Mouse (Mus musculus): ENCODE measurements around the gene Elmod3. TPM values are rescaled to one million over a fixed set of nuclear protein-coding genes. Genes with fewer than 3 reads are reported as not detected.

Gene Elmod3
- 1 to 10 TPM; 6.1 to 6.8 TPM for total RNA-seq (2021)
- long read RNA-seq, experiment 1, partial matches to known transcripts = 1 of 8 reads
- long read RNA-seq, experiment 1, other reads (novel, unspliced or antisense) = 2 of 8 reads
- long read RNA-seq, experiment 2, transcript Elmod3-201 (12 exons, 2,122 nt) = major isoform, 5 of 12 reads
- long read RNA-seq, experiment 2, partial matches to known transcripts = 4 of 12 reads
- long read RNA-seq, experiment 2, other reads (novel, unspliced or antisense) = 2 of 12 reads

DNA sequence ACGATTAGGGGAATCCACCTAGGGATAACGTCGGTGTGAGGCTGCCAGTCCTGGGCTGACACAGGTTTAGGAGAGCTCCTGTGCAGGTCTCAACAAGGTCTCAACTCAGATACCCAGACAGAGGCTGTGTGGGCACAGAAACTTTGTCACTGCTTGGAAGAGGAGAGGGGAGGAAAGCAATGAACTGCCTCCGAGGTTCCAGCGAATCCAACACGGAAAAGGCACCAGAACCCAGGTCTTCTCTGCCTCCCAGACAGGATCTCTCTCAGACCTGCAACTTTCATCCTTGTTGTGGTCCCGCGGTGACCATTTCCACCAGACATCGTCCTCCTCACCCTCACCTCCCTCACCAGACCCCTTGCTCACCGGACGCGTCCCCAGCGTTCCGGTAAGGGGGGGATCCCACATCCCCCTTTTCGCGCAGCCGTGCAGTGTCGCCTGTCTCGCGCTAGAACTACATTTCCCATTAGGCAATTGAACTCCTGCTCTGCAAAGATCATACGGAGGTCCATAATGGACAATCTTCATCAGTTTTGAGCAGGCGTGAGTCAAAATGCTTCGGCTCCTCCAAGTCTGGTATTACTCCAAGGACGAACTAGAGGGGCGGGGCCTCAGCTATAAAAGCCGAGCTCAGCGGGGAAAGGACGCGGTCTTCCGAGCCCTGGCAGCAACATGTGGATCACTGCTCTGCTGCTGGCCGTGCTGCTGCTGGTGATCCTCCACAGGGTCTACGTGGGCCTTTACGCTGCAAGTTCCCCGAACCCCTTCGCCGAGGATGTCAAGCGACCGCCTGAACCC lies at the start of gene Elmod3, which contains the start of gene Retsat:
Gene Elmod3 (minus strand): TSS at position 458 of the 798 bp plus-strand sequence.
Gene Retsat (plus strand): TSS at position 520 of the 798 bp plus-strand sequence.
- peak; percentile 92 for DNase-seq

DNA sequence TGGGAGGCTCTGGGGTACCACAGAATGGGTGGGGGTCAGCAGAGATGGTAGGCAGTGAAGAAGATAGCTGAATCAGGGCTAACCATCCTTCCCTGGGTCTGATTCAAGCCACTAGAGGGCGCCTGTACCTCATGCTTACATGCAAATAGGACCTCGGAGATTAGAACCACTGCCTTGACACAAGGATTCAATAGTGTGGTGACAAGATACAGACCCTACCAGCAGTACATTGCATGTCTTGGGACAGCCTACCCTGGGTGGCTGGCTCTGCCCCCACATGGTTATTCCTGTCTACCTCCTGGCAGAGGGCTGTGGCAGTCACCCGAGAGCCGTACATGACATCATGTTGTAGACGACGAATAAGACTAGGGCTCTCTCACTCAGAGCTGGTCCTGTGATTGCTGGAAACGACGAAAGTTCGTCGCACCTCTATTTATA lies 49.2 kb upstream of the Elmod3 start:
- peak; percentile 68 for DNase-seq

- no peak for DNase-seq
Observed at GRCm38 (mm10) chr6:72645364-72645763, 47.2 kb upstream of the Elmod3 start.

GRCm38 (mm10) chr6:72644576-72644975 lies 46.4 kb upstream of the Elmod3 start:
- no peak for DNase-seq

GRCm38 (mm10) chr6:72641218-72641954 lies 43.2 kb upstream of the Elmod3 start:
- DNase-seq = no peak

DNA sequence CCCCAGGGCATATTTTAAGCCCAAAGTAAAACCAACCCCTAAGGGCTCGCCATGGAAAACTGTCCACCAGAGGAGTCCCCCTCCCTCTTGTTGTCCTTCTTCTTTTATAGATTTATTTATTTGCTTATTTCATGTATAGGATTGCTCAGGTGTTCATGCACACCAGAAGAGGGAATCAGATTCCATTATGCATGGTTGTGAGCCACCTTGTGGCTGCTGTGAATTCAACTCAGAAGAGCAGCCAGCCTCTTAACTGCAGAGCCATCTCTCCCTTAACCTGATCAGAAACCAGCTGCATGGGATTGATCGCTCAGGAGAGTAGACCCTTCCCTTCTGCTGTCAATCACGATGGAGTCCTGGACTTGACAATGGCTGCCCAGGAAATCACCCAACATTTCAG lies 38.7 kb upstream of the Elmod3 start:
- DNase-seq = no peak

- DNase-seq = peak; percentile 39
Observed at GRCm38 (mm10) chr6:72635760-72636431, 37.7 kb upstream of the Elmod3 start.

GRCm38 (mm10) chr6:72634311-72634710 lies 36.1 kb upstream of the Elmod3 start:
- no peak for DNase-seq

DNA sequence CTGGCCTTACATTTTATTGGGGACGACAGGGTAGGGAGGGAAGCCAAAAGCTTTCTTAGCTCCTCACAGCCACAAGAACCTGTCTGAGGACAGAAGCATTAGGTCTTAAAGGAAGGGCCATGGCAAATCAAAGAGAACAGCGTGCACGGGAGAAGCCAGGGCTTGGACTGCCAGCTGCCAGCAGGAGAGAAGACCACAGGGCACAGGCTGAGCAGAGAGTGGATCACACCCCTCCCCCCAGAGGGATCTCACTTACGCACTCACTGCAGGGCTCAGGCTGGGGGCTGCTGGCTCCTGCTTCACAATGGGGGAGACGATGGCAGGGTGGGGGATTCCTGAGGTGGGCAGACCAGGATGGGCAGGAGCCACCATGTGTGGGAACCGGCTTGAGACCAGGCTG lies 33.5 kb upstream of the Elmod3 start:
- DNase-seq = no peak

DNA sequence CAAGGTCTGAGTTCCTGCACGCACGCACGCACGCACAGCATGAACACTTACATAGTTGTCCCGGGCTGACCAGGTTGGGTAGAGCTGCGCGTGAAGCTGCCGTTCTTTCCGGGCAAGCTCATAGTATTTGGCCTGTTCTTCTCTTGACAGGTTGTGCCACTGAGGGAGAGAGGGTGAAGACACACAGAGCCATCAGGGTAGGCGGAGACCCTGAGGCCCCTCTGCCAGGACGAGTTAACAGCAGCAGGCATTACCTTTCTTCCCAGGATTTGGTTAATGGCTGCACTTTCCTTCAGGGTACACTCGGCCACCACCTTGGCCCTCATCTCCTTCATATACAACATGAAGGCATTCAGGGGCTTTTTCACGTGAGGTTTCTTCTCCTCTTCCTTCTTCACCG lies 32.7 kb upstream of the Elmod3 start:
- DNase-seq = no peak

DNA sequence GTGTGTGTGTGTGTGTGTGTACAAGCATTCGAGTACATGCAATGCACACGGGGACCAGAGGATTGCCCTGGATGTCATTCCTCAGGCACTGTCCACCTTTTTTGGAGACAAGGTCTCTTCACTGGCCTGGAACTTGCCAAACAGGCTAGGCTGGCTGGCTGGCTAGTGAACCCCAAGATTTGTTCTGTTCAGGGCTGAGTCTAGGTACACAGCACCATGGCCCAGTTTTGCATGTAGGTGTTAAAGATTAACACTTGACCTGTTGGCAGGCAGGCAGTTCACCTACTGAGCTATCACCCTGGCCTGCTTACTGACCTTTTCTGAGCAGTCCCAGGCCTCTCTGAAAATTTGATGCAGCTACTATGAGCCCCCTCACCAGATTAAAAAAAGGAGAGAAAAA lies 32.2 kb upstream of the Elmod3 start:
- no peak for DNase-seq

- no peak for DNase-seq
Observed at GRCm38 (mm10) chr6:72627276-72627675, 29.1 kb upstream of the Elmod3 start.

GRCm38 (mm10) chr6:72626391-72626790 lies 28.2 kb upstream of the Elmod3 start:
- DNase-seq = no peak

DNA sequence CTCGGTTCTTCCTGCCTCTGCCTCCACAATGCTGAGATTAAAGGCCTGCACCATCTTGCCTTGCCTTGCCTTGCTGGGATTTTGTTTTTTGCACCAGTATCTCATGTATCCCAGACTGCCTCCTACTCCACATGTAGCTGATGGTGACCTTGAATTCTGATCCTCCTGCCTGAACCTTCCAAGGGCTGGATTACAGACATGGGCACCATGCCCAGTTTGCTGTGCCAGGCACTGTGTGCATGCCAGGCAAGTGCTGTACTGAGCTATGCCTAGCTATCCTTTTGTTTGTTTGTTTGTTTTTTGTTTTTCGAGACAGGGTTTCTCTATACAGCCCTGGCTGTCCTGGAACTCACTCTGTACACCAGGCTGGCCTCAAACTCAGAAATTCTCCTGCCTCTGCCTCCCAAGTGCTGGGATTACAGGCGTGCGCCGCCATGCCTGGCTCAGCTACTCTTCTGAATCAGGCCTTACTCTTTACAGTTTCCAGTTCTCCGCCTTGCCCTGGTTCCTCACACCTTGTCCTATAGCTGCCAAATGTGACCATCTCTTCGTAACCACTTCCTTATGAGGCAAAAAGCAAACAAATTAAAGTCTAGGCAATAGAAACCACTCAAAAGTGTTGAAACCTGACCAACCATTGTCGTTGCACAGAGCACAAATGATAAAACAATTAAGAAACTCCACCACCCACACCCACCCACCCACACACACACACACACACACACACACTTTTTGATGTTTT lies 25.6 kb upstream of the Elmod3 start:
- DNase-seq = peak; percentile 60

DNA sequence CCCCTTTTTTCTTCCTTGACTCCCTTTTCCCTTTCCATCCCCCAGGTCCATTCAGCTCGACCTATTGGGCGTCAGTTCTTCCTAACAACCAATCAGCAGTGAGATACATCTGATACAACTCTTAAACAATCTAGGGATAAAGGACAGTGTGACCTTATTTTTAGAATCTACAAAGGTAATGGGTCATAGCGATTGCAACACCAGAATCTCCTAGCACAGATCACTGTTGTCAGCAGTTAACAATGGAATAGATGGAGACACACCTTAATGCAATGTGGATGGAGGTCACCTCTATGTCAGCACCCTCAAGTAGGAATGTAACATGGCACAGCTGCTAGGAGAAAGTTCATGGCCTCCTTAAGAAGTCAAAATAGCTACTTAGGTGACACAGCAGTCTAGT lies 24.7 kb upstream of the Elmod3 start:
- no peak for DNase-seq

GRCm38 (mm10) chr6:72620920-72621319 lies 22.7 kb upstream of the Elmod3 start:
- no peak for DNase-seq

DNA sequence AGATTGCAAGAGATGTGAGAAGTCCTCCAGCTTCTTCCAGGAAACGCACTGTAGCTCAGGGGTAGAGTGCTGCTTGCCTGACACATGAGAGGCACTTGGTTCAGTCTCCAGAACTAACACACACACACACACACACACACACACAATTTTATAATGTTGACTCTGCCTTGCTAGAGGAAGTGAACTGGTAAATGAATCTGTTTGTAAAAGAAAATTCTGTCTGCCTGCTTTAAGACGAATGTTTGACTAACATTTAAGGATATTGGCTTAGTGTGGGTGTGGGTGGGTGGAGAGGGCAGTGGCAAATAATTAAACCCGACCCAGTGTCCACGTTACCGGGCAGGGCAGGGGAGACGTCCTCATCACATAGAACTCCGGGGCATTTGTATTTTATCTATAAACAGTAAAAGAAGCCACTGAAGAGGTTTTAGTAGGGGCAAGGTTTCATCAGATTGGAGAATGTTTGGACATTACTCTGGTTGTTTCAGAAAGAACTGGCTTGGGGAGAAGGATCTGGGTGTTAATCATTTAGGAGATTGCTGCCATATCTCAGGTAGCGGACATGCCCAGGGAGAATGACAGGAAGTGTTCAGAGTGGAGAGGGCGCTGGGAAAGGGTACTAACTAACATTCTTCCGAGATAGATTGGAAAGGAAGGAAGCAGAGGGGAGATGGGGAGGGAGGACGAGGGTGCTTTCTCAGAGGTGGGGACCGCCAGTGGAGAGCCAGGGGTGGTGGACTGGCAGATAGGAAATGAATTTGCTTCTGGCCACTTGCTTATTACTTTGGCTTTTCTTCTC lies 21.7 kb upstream of the Elmod3 start:
- no peak for DNase-seq

DNA sequence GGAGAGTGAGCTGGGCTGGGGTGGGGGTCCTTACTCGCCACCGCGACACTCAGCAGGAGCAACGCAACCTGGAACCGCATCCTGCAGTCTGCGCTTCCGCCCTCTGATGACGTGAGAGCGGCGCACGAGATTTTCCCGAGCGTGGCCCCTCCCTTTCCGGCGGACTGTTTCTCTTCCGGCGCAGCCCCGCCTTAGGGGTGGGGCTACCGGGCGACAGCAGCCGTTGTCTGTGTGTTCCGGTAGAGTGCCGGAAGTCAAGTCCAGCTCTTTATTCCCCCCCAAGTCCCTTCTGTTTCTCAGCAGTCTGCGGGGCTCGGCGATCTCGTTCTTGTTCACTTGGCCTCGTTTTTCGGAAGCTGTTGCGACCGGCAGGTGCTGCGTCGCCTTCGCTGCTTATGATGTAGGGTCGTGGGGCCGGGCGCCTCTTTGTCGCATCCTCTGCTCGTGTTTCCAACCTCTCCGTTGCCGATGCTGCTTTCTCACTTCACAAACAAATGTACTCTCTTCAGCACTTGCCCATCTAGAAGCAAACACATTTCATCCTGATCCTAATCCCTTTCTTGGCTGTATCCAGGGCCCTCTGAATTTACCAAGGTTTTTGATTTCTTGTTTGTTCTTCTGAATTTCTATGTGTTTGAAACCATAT lies 18.6 kb upstream of the Elmod3 start, which contains the start of gene Tgoln1:
Gene Tgoln1 (minus strand): TSS at position 358 of the 646 bp plus-strand sequence.
- DNase-seq = peak; percentile 93

- no peak for DNase-seq
Observed at GRCm38 (mm10) chr6:72615561-72616375, 17.6 kb upstream of the Elmod3 start.

Measured in gastrocnemius, postnatal 10 days (tissue).